Mouse (Mus musculus) MEL (cell line): ENCODE measurements around the gene Lsmem1.

Experiments used
- CTCF ChIP-seq, 3 experiments: IDR thresholded peaks in 2 of 3; conservative IDR thresholded peaks in 1 of 3; 2 replicates each; pipeline ENCODE4 v1.5.1; 2011 to 2012; ENCODE audit warnings: low read length in 3 of 3, low read depth in 2 of 3, mild to moderate bottlenecking in 2 of 3, improper control_type of control experiment in 1 of 3, inconsistent platforms in 1 of 3, mixed read lengths in 1 of 3, moderate library complexity in 1 of 3; ENCODE audit not compliant: control insufficient read depth in 1 of 3, insufficient read depth in 1 of 3, poor library complexity in 1 of 3, severe bottlenecking in 1 of 3
- GATA1 ChIP-seq: IDR thresholded peaks from 2 replicates; pipeline ENCODE4 v1.6.1; 2011; ENCODE audit warnings: low read depth, low read length, improper control_type of control experiment
- MAX ChIP-seq: IDR thresholded peaks from 2 replicates; pipeline ENCODE4 v1.6.1; 2011; ENCODE audit warnings: low read length, improper control_type of control experiment
- POLR2A ChIP-seq, 2 experiments: IDR thresholded peaks; 2 replicates each; pipeline ENCODE4 v1.6.1; 2011 to 2012; ENCODE audit warnings: low read length in 2 of 2, mild to moderate bottlenecking in 2 of 2, control low read depth in 1 of 2, improper control_type of control experiment in 1 of 2, low read depth in 1 of 2, moderate library complexity in 1 of 2; ENCODE audit not compliant: control insufficient read depth in 1 of 2, insufficient read depth in 1 of 2, poor library complexity in 1 of 2
- USF1 ChIP-seq: IDR thresholded peaks from 2 replicates; pipeline ENCODE4 v1.6.1; 2014; ENCODE audit warnings: low read depth, mild to moderate bottlenecking, inconsistent platforms, low read length, improper control_type of control experiment, moderate library complexity
- USF2 ChIP-seq, 2 experiments: IDR thresholded peaks; 2 replicates each; pipeline ENCODE4 v1.6.1; 2011 to 2012; ENCODE audit warnings: improper control_type of control experiment in 2 of 2, low read length in 2 of 2, borderline replicate concordance in 1 of 2, inconsistent platforms in 1 of 2, low read depth in 1 of 2, mild to moderate bottlenecking in 1 of 2; ENCODE audit not compliant: insufficient read depth in 1 of 2

- TF ChIP-seq USF1 = no peak
- TF ChIP-seq USF2 (IDR thresholded peaks at IDR 0.05; ENCODE audit: borderline replicate concordance in 1 of 2, insufficient read depth in 1 of 2, low read depth in 1 of 2, low read length in 2 of 2) = no peak
- TF ChIP-seq MAX = no peak
- TF ChIP-seq CTCF (IDR thresholded peaks at IDR 0.05 in 2 of 3, conservative IDR thresholded peaks at IDR 0.05 in 1 of 3; ENCODE audit: control insufficient read depth in 1 of 3, insufficient read depth in 1 of 3, low read depth in 2 of 3, low read length in 3 of 3, poor library complexity in 1 of 3, severe bottlenecking in 1 of 3) = no peak
- no peak for TF ChIP-seq GATA1
- TF ChIP-seq POLR2A (IDR thresholded peaks at IDR 0.05; ENCODE audit: control insufficient read depth in 1 of 2, insufficient read depth in 1 of 2, low read depth in 1 of 2, low read length in 2 of 2, poor library complexity in 1 of 2) = no peak
Measured at GRCm38 (mm10) chr12:40197511-40197910, 1.8 kb downstream of the Lsmem1 start.
